Mouse (Mus musculus): ENCODE results near the gene Ptpn1. TPM values are rescaled to one million over a fixed set of nuclear protein-coding genes. Genes with fewer than 3 reads are reported as not detected.

Gene Ptpn1
- total RNA-seq, 2 experiments from 2014 or later, result 9.1 to 11.7 TPM

GRCm38 (mm10) chr2:167999145-167999743 is 67.4 kb downstream of the Ptpn1 start:
- no peak for ATAC-seq (replicated peaks; ENCODE audit: low FRiP score, poor library complexity, severe bottlenecking)

- ATAC-seq (replicated peaks; ENCODE audit: low FRiP score, poor library complexity, severe bottlenecking), result no peak
These were observed 70.3 kb downstream of the Ptpn1 start for GRCm38 (mm10) chr2:168002188-168002587.

DNA sequence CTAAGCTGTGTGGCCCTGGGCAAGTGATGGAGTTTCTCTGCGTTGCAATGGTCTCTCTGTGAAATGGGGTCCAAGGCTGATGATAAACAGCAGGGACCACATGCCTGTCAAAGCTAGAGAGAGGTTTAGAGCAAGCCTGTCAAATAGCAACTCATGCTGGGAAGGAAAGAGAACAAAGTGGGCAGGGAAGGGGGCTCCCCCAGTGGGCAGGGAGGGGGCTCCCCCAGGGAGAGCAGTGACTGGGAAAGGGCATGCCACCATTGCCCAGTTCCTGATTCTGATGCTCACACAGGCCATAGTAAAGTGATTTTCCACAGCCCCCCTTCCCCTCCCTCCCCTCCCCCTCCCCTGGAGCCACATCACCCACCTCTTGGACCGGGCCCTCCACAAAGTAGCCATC is 71.0 kb downstream of the Ptpn1 start:
- ATAC-seq (replicated peaks; ENCODE audit: low FRiP score, poor library complexity, severe bottlenecking), result no peak

- ATAC-seq (replicated peaks; ENCODE audit: low FRiP score, poor library complexity, severe bottlenecking), result no peak
These were observed 71.6 kb downstream of the Ptpn1 start for GRCm38 (mm10) chr2:168003431-168003830.

GRCm38 (mm10) chr2:168004369-168004768 is 72.5 kb downstream of the Ptpn1 start:
- no peak for ATAC-seq (replicated peaks; ENCODE audit: low FRiP score, poor library complexity, severe bottlenecking)

DNA sequence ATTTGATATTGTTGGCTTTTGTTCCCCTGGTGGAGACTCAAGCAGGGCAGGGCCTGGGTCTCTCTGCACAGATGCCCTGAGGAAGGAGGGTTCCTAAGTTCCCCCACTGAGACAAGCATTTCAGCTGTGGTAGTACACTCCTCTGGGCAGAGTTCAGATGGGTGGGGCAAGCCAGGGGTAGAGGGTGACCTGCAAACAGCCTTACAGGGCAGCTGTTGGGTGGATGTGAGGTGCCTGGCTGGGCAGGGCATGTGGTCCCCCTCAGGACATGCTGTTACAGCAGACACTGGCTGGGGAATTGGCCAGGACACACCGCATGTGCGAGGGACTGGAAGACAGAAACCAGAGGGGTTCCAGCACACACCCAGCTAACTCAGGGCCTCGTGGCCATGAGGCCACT is 73.1 kb downstream of the Ptpn1 start:
- ATAC-seq (replicated peaks; ENCODE audit: low FRiP score, poor library complexity, severe bottlenecking), result no peak

GRCm38 (mm10) chr2:168005616-168006015 is 73.8 kb downstream of the Ptpn1 start:
- no peak for ATAC-seq (replicated peaks; ENCODE audit: low FRiP score, poor library complexity, severe bottlenecking)

GRCm38 (mm10) chr2:168006489-168006888 is 74.6 kb downstream of the Ptpn1 start:
- ATAC-seq (replicated peaks; ENCODE audit: low FRiP score, poor library complexity, severe bottlenecking), result no peak

DNA sequence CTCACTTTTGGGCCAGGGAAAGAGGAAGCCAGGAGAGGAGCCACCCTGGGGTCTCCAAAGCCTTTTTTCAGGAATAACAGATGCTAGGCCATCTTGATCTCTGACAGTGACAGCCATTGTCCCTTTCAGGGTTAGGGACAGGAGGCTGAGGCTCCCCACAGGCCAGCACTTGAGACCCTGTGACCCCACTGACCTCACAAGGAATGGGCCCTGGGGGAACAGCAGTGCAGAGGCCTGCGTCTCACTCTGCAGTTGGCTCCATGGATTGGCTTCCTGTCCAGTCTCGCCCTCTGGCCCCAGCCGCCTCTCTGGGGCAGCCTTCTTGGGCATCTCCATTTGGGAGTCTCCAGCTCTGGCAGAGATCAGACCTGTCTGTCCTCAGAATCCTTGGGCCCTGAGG is 76.3 kb downstream of the Ptpn1 start:
- ATAC-seq (replicated peaks; ENCODE audit: low FRiP score, poor library complexity, severe bottlenecking), result no peak

DNA sequence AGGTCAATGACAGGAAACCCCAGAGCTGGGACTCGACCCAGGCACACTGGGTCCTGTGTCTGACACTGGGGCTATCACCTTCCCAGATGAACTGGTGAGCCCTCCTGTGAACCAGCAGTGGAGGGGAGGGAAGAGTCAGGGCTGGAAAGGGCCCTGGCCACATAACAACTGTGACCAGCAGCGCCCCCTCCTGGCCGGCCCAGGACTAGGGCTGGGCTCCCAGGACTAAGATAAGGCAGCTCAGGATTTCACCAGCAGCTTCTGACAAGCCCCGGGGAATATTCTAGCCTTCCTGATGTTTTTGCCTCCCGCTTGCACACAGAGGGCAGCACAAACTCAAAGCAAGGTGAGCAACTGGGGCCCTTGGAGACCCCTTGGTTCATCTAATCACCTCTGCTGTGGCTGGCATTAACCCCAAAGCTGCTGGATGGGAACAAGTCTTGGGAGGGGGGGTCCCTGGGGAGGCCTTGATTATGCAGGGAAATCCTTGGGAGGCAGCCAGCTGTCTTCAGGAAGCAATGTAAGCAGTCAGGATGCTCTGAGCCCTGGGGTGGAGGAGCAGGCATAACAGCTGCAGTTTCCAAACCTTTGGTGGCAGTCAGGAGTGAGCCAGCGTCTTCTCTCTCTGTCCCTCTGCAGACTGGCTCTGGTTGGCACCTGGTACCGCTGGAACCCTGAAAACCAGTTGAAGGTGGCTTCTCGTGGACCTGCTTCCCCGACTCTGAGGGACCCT is 78.2 kb downstream of the Ptpn1 start, which contains the start of gene Ripor3:
TSS of gene Ripor3 (minus strand) at position 683 of the 733 bp plus-strand sequence.
- no peak for ATAC-seq (replicated peaks; ENCODE audit: low FRiP score, poor library complexity, severe bottlenecking)

DNA sequence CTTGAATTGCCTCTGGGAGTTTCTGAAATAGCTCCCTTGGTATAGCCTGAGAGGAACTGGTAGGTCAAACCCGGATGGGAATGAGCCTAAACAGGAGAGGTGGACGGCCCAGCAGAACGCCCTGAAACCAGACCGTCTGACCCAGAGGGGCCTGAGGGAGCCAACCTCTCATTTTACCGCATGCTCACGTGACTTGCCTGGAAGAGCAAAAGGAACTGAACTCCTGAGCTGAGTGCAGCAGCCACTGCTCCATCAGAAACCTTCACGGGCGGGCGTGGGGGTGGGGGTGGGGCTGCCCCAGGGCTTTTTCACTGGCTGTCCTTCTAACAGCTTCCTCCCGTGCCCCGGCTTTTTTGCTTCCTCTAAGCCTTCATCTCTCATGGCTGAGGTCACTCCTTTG is 79.0 kb downstream of the Ptpn1 start:
- ATAC-seq (replicated peaks; ENCODE audit: low FRiP score, poor library complexity, severe bottlenecking), result no peak

DNA sequence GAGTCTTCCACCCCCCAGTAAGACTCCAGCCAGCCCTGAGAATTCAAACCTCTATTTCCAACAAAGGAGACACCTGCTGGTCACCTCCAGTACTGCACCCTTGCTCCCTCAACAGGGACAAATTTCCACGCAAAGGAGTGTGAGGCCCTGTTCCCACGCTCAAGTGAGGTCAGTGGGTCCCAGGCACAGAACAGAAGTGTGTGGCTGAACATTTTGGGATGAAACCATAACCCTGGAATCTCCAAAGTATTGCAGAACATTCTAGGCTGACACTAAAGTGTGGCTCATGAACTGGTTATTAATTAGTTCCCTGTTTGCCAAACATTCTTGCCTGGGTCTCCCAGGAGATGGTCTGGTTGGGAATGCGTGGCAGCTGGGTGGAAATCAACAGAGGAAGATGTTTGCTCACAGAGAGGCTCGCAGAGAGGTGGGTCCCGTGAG is 85.1 kb downstream of the Ptpn1 start:
- ATAC-seq (replicated peaks; ENCODE audit: low FRiP score, poor library complexity, severe bottlenecking), result peak; percentile 57; the same call in 1 of the 2 replicates

GRCm38 (mm10) chr2:168019201-168019715 is 87.4 kb downstream of the Ptpn1 start:
- ATAC-seq (replicated peaks; ENCODE audit: low FRiP score, poor library complexity, severe bottlenecking), result no peak

GRCm38 (mm10) chr2:168023763-168024402 is 92.0 kb downstream of the Ptpn1 start:
- no peak; the same call in 1 of the 2 replicates for ATAC-seq (replicated peaks; ENCODE audit: low FRiP score, poor library complexity, severe bottlenecking)

- no peak for ATAC-seq (replicated peaks; ENCODE audit: low FRiP score, poor library complexity, severe bottlenecking)
These were observed 93.3 kb downstream of the Ptpn1 start for GRCm38 (mm10) chr2:168025174-168025573.

DNA sequence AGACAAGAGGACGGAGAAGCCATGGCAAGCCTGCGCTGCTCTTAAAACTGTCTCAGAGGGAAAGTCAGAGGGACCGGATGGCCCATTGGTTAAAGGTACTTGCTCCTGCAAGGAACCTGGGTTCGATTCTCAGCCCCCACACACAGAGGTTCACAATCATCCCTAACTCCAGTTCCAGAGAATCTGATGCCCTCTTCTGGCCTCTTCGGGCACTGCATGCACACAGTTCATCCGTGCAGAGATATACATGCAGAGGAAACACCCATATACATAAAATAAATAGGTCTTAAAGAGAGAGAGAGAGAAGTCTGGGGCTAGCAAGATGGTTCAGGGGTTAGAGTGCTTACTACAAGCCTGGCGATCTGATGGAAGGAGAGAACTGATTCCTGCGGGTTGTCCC is 94.0 kb downstream of the Ptpn1 start:
- no peak for ATAC-seq (replicated peaks; ENCODE audit: low FRiP score, poor library complexity, severe bottlenecking)

DNA sequence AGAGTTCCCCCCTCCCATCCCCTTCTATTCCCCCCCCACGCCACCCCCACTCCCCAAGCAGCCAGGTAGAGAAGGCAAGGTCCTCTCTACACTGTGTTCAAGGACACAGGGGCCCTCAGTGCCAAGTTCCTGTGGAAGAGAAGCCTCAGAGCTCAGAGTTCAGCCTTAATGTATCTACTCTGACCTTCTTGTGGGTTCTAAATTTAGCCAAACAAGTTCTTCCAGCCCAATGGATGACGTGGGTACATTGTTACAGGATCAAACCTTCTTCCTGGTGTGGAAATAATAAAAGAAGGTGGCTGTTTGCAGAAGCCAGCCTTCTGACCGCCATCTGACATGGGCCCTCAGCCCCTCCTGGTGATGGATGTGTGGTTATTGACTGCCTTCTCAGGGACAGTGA is 94.6 kb downstream of the Ptpn1 start:
- ATAC-seq (replicated peaks; ENCODE audit: low FRiP score, poor library complexity, severe bottlenecking), result no peak

DNA sequence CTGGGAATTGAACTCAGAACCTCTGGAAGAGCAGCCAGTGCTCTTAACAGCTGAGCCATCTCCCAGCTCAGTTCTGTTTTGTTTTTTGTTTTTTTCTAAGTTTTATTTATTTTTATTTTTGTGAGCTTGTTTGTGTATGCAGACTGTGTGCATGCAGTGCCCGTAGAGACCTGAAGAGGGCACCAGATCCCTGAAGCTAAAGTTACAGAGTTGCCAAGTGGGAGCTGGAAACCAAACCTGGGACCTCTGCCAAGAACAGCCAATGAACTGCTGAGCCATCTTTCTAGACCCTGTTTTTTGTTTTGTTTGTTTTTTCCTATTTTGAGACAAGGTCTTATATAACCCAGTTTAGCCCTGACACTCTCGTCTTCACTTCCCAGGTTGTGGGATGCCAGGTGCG is 96.5 kb downstream of the Ptpn1 start:
- no peak for ATAC-seq (replicated peaks; ENCODE audit: low FRiP score, poor library complexity, severe bottlenecking)
